Mouse (Mus musculus) right cerebral cortex, postnatal 25 days (tissue): ENCODE measurements at regions not wholly inside any gene's neighbourhood (a gene's known extent, or its start where the extent isn't known, plus 50 kb on each side); places are given as distances from the start of the nearest gene placed in this dataset.
"Not testable (repeated sequence)": the region's sequence is repeated elsewhere in the genome, so short reads cannot be mapped to it uniquely, and the experiment has no call there.

ENCODE experiments used
- DNase-seq: peaks from one replicate; pipeline ENCODE4 v3.0.0; 2022

GRCm38 (mm10) chrX:166809165-166809564, 223.6 kb upstream of the Egfl6 start:
- no peak for DNase-seq

DNA sequence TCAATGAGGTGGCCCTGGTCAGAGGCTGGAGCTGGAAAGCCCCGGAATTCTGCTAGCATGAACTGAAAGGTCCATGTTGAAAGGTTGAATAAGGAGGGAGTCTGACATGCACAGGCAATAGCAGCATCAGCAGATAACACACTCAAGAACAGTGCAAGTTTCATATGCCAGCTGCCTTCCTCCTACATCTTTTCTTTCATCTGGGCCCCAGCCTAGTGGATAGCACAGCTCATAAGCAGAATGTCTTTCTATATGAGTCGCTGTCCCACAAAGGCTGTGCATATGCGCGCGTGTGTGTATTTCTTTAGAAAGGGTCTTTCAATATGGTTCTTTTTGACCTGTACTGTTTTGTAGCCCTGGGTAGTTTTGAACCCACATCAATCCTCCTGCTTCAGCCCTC, 222.7 kb upstream of the Egfl6 start:
- no peak for DNase-seq

- DNase-seq = no peak
Observed at GRCm38 (mm10) chrX:166805957-166806356, 220.4 kb upstream of the Egfl6 start.

DNA sequence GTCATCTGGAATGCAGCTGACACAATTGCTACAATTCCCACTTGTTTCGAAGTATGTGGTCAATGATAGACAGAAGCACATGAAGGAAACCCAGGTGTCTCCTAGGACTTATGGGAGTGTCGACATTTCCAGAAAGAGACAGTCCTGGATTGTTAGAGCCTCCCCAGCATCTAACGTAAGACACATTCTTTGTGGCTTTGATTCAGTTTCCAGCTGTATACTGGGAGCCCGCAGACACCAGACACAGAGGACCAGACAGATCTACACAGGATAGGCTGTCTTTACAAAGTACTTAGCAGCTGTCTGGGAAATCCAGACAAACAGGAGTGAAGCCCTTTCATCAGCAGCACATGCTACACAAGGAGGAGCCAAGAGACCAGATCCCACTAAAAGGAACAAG, 220.0 kb upstream of the Egfl6 start:
- DNase-seq = no peak

DNA sequence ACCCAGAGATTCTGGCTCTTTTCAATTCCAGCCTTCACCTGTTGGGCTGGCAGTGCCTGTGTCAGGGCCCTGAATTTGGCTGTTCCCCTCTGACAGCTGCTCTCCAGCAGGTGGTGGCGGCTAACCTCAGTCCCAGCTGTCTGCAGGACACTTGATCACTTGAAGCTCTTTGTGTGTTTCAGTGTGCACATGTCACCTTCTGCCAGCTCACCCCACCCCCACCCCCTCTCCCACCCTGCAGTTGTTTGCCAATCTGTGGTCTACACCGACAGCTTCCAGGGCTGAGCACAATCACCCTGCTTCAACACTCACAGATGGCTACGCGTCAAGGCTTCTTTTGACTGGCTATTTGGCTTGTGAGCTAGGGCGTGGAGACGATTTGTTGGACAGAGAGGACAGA, 217.7 kb upstream of the Egfl6 start:
- DNase-seq = no peak

GRCm38 (mm10) chrX:166801017-166801416, 215.5 kb upstream of the Egfl6 start:
- DNase-seq = no peak

GRCm38 (mm10) chrX:166795651-166796050, 210.1 kb upstream of the Egfl6 start:
- no peak for DNase-seq

GRCm38 (mm10) chrX:166789031-166789430, 203.5 kb upstream of the Egfl6 start:
- no peak for DNase-seq

GRCm38 (mm10) chrX:166787137-166787536, 201.6 kb upstream of the Egfl6 start:
- DNase-seq = not testable (repeated sequence)

DNA sequence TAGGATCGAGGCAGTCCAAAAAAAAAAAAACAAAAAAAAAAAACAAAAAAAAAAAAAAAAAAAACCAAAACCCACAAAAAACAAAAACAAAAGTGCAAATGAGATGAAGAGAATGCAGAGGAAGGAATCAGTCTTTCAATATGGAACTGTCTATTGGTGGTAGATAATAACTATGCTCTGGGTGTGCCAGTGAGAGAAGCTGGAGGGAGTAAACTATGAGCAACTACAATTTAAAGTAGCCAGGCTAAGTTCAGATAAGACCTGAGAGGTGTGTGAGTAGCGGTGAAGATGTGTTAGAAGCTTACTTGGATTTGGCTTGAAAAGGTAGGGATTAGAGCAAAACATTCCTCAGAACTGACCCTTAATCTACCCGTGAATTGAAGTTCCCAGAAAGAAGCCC, 200.1 kb upstream of the Egfl6 start:
- DNase-seq = no peak

DNA sequence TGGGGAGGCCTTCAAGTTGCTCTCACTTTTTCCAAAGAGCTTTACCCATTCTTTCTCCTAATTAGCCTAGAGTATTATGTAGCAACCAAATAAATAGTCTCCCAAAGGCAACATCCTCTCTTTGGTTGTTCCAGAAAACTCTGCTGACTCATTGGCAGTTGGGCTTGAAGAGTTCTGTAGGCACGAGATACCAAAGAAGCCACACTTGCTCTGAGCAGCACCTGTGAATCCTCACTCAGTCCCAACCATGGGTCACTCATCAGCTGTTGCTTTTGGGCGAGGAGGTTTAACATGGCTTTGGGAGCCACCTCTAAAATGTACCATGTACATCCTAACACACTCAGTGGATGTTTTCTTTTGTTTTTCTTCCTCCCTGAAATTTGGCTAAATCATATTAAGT, 197.9 kb upstream of the Egfl6 start:
- no peak for DNase-seq

DNA sequence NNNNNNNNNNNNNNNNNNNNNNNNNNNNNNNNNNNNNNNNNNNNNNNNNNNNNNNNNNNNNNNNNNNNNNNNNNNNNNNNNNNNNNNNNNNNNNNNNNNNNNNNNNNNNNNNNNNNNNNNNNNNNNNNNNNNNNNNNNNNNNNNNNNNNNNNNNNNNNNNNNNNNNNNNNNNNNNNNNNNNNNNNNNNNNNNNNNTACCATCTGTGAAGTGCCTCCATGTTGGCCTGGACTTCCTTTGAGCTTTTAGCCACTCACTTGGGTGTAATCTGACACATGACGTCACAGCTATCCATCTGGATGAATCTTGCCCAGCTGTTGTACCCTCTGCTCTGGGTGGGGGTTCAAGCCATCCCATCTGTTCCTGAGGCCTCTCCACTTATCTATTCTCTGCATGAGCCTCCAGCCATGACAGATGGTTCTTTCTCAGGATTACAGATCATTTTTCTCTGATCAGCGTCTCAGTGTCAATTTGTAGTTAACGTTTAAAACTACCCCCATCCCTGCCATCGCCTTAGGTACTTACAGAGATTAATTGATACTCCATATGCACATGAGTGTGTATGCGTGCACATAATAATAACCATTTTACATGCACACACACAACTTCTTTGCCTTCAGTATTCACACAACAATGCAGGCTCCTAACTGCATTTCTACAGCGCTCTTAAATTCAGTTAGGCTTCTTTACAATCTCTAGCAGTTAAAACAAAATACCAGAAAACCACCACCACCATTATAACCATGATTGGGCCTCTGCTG, 194.0 kb upstream of the Egfl6 start:
- DNase-seq = no peak

GRCm38 (mm10) chrX:166773408-166773854, 187.9 kb upstream of the Egfl6 start:
- no peak for DNase-seq

GRCm38 (mm10) chrX:166766991-166767390, 181.5 kb upstream of the Egfl6 start:
- no peak for DNase-seq

- no peak for DNase-seq
Observed at GRCm38 (mm10) chrX:166765647-166766046, 180.1 kb upstream of the Egfl6 start.

GRCm38 (mm10) chrX:166762098-166762497, 176.6 kb upstream of the Egfl6 start:
- no peak for DNase-seq

GRCm38 (mm10) chrX:166757152-166757551, 171.6 kb upstream of the Egfl6 start:
- no peak for DNase-seq

DNA sequence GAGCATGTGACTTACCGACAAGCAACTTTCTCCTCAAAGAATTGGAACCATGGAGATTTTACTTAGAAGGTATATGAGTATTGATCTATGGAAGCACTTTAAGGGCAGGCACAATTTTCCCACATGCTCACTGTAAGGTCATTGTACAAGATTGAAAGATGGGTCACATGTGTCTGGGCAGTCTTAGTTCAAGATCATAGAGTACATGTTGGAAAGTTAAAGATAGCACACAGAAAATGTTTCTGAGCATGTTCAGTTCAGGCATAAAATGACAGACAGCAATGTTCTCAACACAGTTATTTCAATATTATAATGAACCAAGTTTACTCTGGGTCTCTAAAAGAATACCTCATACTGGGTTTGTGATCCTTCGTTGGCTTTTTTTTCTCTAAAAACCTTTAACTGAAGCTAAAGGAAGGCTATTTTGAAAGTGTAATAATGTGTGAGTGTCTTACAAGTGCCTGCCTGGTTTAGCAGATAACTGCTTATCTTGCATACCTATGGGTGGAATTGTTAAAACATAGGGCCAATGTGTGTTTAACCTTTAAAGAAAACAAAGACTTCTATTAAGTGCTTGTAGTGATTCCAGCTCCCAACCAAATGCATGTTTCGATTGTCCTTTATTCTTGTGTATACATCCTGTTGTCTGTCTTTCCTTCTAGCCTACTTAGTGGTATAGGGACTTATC, 169.6 kb upstream of the Egfl6 start:
- DNase-seq = no peak

DNA sequence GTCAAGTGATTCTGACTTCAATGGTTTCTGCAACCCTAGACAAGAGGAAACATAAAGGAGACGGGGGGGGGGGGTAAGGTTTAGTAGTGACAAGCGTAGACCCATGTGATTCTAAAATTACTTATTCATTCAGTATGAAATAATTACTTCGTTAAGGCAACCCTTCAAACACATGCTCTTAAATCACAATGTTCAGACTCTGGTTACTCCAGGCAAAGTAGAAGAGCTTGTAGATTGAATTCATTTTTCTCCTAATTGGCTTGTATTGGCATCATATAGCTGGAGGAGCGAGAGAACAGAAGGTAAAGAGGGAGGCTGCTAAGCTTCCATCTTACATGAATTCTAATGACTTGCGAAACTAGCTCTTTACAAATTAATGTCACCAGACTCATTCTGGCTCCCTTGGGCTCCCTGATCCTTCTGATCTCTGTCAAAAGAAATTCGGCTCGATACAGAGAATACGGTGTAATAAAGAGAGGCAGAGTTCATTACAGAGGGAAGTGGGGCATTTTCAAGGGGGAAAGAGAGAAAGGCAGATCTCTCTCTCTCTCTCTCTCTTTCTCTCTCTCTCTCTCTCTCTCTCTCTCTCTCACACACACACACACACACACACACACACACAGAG, 163.6 kb upstream of the Egfl6 start:
- no peak for DNase-seq

- no peak for DNase-seq
Observed at GRCm38 (mm10) chrX:166731354-166731753, 145.8 kb upstream of the Egfl6 start.

DNA sequence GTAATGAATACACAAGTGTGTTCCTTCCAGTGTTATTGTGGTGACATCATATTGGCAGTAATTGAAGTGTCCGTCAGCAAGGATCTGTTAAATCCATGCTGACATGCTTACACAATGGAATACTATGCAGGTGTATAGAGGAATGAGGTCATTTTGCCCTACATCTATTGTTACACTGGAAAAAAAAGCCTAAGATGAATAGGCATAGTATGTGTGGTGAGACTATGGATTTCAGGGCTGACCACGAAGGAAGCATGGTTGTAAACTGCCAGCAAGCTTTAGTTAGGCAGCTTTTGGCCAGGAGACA, 143.1 kb upstream of the Egfl6 start:
- no peak for DNase-seq

DNA sequence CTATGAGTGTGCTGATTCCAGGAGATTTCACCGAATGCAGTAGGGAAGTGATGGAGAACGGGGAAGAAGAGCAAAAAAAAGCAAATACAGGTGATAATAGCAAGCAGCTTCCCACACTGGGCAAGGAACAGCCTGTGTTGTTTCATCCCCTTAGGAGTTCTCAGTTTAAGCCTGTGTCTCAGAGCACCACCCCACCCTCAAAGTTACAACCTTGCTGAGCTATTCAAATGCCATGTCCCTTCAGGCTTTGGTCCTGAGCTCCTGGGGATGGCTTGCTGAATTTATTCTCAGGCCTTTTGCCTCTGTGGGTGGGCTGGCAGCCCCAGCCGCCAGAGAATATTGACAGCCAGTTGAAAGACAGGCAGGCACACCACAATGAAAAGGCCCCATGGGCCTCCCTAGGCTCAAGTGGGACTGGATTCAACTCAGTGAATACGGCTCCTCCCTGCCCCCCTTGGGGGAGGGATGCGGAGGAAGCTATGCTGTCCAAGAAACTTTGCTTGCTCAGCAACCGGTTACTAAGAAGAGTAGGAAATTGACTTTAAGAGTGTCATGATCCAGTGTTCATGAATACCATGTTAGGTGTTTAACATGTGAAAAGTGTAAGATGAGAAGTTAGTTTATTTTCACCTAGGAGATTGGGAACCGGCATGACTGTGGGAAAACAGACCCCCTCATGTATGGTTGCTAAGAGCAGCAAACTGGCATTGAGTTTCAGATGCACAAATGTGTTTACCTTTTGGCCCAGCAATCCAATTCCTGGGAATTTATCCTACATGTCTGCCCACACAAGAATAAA, 142.5 kb upstream of the Egfl6 start:
- no peak for DNase-seq

DNA sequence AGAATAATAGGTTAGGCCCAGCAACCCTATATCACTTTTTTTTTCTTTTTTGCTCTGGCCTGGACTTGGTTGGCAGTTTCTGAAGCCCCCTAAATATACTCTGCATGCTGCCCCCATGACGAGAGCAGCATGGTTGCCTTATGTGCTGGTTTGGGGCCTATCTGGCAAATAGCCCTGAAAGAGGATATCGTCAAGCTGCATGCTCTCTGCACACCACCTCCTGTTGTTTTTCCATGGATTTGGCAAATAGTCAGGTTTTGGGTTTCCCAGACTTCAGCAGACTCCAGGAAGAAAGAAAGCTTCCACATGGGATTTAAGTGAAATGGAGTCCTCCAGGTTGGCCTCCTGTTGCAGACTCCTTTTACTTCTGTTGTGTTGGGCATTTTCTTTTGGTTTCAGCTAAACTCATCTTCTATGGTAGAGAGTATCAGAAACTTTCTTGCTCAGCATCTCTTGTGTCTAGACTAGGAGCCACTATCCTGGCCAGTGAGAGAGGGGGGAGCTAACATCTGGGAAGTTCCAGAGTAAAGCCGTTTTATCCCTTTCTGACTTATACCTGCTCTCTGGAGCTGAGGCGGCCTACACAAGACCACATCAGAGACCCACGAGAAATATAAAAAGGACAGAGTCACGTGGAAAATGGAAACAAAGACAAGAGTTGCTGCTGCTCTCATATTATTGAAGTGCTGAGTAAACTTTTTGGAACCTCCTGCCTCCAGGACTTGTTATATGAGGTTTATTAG, 140.4 kb upstream of the Egfl6 start:
- DNase-seq = no peak
